Mouse (Mus musculus): ENCODE results near the gene Bicra.

The Bicra gene

GRCm38 (mm10) chr7:16047338-16048146 is at the start of gene Bicra:
Gene Bicra (minus strand): TSS chr7:16047921.
- DNase-seq = peak; percentile 85 to 87

- DNase-seq = no peak
Measured at GRCm38 (mm10) chr7:16094592-16094991, 46.9 kb upstream of the Bicra start.

- DNase-seq = no peak
Measured at GRCm38 (mm10) chr7:16087587-16087986, 39.9 kb upstream of the Bicra start.

- DNase-seq = no peak
Measured at GRCm38 (mm10) chr7:16083361-16083760, 35.6 kb upstream of the Bicra start.

GRCm38 (mm10) chr7:16080581-16080980 is 32.9 kb upstream of the Bicra start:
- no peak for DNase-seq

DNA sequence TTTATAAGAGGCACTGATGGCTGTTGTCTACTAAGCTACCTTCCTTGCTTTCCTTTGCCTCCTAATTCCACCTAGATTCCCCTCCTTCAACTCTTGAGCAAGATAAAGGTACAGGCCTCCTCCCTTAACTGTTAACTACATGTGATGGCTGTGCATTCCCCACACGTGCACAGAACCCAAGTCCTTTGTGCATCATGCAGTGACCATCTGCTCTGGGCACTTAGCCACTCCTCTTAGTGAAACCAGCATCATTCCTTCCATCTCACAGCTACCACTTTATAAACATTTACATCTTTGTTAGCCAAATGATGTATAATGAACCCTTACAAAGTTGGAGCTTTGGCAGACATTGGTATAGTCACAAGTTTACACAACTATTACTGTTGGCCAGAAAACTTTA is 32.2 kb upstream of the Bicra start:
- DNase-seq = no peak

DNA sequence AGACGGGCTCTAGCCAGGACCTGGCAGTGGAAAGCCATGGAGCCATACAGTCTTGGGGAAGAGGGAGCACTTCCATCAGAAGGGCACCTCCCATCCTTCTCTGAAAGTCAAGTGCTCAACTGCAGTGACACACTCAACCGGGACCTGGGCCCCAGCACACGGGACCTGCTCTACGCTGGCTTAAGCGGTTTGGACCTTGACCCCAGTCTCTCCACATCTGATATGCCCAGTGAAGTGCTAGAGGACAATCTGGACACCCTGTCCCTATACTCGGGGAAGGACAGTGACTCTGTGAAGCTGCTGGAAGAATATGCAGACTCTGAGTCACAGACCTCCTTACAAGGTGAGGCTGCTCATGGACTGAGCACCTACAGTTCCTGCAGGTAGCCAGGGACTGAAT is 24.2 kb upstream of the Bicra start:
- no peak for DNase-seq

- no peak for DNase-seq
Measured at GRCm38 (mm10) chr7:16070846-16071245, 23.1 kb upstream of the Bicra start.

DNA sequence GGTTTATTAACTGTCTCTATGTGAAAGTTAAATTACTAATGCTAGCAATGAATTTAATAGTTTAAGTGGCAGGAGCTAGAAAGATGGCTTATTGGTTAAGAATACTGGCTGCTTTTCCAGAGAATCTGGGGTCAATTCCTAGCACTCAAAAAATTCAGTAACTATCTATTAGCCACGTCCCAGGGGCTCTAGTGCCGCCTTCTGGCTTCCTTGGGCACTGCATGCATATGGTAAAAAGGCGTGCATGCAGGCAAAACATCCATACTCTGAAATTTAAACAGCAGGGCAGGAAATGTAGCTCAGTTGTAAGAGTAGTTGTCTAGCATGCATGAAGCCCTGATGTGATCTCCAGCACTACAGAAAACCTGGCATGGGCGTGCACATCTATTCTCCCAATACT is 15.8 kb upstream of the Bicra start:
- DNase-seq = no peak

DNA sequence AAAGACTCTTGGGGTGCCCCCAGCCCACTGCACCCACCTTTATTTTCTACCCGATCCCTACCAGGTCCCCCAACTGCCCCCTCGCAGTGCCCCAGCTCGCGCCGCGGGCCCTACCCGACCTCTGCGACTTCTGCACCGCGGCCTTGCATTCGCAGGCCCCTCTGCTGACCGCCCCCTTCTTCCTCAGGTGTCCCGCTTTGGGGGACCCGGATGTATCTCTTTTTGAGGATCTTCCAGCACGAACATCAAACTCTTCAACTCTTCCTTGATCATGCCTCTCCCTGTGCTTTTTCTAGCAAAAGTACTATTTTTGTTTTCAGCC is 14.3 kb upstream of the Bicra start:
- no peak for DNase-seq

- DNase-seq = no peak
Measured at GRCm38 (mm10) chr7:16061219-16062098, 13.7 kb upstream of the Bicra start, which contains the start of gene Zfp541. Gene Zfp541 (plus strand): TSS chr7:16061814.

DNA sequence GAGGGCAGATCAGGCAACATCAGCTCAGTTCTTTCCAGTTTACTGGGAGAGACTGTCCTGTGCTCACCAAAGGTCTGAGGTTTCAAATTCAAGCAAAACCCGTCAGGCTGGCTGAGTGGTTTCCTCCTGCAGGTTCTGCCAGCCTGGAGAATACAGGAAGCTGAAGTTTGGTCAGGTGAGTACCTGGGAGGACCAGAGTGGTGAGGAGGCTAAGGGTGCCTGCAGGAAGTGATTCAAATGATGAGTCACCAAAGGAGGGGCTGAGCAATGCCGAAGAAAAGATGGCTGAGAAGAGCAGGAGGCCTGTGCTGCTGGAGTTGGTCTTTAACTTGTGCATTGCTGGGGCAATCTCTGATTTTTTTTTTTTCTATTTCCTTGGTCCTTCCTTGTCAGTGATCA is 9.4 kb upstream of the Bicra start:
- DNase-seq = no peak

DNA sequence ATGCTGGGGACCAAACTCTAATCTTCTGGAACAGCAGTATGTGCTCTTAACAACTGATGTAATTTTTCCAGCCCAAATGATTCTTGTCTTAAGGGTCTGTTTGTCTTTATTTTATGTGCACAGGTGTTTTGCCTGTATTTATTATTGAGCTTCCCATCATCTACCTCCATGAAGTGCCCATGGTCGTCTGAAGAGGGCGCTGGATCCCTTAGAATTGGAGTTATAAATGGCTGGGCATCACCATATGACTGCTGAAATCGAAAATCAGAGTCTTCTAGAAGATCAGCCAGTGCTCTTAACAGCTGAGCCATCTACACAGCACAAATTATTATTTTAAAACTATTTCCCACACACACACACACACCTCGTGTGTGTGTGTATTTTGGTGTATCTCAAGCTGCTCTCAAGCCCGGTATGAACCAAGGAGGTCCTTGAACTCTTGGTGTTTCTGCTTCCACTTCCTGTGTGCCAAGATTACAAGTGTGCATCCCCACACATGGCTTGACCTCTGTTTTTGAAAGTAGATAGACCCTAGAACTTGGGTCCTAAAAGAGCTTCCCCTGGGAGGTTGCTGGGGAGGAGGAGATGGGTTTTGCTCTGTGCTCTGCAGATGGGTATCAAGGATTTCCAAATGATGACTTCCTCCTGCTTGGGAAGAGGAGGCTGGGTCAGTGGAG is 8.9 kb upstream of the Bicra start:
- no peak for DNase-seq

DNA sequence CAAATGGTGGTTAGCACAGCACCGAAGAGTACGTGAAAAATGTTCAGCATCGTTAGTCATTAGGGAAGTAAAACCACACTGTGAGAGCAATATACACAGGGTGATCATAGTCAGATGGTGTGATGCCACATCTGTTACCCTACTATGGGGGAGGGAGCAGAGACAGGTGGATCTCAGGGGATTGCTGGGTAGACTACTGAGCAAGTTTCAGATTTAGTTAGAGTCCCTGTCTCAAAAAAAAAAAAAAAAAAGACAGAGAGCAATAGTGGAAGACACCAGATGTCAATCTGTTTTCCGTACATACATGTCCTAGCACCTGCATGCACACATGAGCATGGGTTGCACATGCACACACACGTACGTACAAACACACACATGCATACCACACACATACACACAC is 7.9 kb upstream of the Bicra start:
- no peak for DNase-seq

- no peak for DNase-seq
Measured at GRCm38 (mm10) chr7:16054966-16055365, 7.2 kb upstream of the Bicra start.

DNA sequence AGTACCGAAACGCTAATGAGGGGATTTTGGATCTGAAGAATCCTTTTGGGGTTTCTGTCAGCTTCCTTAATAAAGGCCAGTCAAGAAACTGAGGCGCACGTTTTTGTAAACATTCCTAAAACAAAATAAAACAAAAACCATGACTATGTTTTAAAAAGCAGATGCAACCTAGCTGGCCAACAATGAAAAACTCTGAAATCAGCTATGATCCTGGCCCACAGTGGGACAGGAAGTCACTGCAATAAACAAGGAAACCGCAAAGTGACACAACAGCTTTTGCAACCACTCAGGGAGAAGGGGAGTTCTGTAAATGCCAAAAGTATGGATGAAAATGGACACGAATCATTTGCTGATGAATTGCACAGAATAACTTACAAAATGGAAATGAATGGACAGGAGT is 5.4 kb upstream of the Bicra start:
- DNase-seq = no peak

GRCm38 (mm10) chr7:16052684-16053083 is 5.0 kb upstream of the Bicra start:
- peak; percentile 98 for DNase-seq

DNA sequence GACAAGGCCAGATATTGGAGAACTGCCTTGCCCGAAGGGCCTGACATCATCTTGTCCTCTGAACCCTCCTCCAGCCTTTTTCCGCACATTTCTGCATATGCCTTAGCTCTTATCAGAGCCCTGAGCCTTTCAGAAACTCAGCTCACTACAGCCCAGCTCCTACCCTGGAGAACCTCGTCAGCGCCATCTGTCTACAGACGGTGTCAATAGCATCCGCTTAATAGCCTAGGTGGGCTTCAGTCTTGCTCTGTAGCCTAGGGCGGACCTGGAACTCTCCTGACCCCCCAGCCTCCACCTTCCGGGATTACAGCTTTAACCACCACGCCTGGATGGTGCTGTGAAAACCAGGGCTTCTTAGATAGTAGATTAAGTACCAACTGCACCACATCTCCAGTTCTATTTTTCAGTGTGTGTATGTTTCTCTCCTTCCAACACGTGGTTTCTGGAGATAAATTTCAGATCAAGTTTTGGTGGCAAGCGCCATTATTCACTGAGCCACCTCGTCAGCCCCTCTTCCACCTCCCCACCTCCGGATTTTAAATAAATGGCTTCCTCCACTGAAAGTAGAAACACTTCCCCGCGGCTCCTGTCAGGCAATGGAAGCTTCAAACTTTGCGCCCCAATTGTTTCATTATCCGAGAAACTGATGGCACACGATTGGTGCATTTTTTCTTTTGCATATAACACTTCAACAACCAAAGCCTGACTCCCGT is 4.3 kb upstream of the Bicra start:
- DNase-seq = peak; percentile 73 to 81

GRCm38 (mm10) chr7:16050600-16050999 is 2.9 kb upstream of the Bicra start:
- no peak for DNase-seq

- no peak for DNase-seq
Measured at GRCm38 (mm10) chr7:16049576-16049915, 1.8 kb upstream of the Bicra start.

GRCm38 (mm10) chr7:16048675-16049575 is 1.2 kb upstream of the Bicra start:
- DNase-seq = no peak

- peak; percentile 98 to 99 for DNase-seq
Measured at GRCm38 (mm10) chr7:16048164-16048564, 443 bp upstream of the Bicra start.
